Mouse (Mus musculus) small intestine, adult 2 months (tissue): ENCODE data around the gene Spag4.

Experiments
- CTCF ChIP-seq: fragments of 200-500 bp; IDR thresholded peaks from 2 replicates; pipeline ENCODE4 v1.5.1; 2012; ENCODE audit warnings: low read depth, mild to moderate bottlenecking, control low read depth, inconsistent platforms, low read length, moderate library complexity, mixed read lengths; ENCODE audit not compliant: insufficient replicate concordance, insufficient read length; ENCODE audit errors: extremely low read depth
- POLR2A ChIP-seq: fragments of 200-500 bp; IDR thresholded peaks from 2 replicates; pipeline ENCODE4 v1.6.1; 2012; ENCODE audit warnings: low read depth, mild to moderate bottlenecking, control low read depth, inconsistent platforms, low read length, moderate library complexity

DNA sequence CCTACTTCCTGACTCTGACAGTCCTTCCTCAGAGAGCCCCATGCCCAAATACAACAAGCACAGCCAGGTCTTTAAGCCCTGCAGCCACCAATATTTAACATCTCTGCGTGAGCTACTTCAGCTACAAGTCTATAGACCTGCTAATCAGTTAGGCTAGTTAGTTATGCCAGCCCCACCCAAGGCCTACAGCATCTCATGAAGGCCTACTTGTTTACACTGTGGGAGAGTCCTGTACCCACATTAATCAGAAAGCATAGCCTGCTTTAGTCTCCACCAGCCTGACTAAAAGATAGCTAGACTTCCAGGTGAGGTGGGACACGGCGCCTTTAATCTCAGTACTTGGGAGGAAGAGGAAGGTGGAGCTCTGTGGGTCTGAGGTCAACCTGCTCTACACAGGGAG is 25.6 kb upstream of the Spag4 start:
- TF ChIP-seq CTCF (no peak), POLR2A (no peak)
